Mouse (Mus musculus): ENCODE measurements at regions not wholly inside any gene's neighbourhood (a gene's known extent, or its start where the extent isn't known, plus 50 kb on each side); places are given as distances from the start of the nearest gene placed in this dataset.

DNA sequence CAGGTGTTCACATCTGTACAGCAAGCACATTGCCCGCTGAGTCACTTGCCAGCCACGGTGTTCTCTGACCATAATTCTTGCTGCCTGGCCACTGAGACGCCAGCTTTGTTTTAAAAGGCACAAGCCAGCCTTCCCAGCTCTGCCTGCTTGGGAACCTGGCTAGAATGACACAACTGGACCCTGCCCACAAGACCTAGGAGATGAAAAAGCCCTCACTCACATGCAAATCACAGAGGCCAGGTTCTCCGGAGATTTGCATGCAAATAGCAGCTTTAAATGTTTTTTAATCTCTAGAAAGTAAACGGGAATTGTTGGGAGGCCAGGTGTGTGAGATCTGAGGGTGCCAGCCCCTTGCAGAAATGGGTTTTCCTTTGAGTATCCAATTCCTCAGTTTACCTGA is 71.9 kb downstream of the 1810010D01Rik start:
- no peak for DNase-seq (ENCODE audit: low read depth, low spot score)

DNA sequence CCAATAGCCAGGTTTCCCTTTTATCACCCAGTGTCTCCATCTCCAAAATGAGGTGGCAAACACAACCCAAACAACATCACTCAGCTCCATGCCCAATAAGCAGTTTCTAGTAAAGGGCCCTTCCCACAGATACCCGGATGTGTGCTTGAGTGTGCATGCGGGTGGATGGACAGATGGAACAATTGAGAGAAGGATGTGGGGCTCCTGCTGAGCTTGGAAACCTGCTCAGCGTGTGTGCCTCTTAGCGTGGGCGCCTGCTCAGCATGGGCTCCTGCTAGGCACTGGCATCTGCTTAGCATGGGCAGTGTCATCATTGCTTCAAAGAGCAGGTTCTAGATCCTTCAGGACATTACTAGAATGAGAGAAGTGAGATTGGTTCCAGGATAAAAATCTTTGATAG is 75.4 kb downstream of the 1810010D01Rik start:
- no peak for DNase-seq (ENCODE audit: low read depth, low spot score)

GRCm38 (mm10) chr7:145131438-145132159 is 76.3 kb downstream of the 1810010D01Rik start:
- DNase-seq (ENCODE audit: low read depth, low spot score) = no peak

DNA sequence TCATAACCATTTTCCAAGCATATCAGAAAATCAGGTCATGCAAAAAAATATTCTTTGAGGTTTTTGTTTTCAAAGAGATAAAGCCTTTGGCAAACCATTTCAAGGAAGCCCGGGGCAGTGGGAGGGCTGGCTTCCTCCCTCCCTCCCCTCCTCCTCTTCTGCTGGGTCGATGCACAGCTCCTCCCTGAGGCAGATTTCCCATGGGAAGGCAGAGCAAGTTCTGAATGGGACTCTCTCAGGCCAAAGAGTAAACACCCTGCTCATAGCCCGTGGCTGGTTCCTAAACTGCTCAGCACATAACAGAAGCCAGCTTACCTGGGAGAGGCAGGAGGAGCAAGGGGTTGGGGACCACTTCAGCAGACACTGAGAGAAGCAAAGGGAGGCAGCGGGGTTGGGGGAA is 77.9 kb downstream of the 1810010D01Rik start:
- DNase-seq (ENCODE audit: low read depth, low spot score) = no peak

- DNase-seq (ENCODE audit: low read depth, low spot score) = peak; percentile 26
These were observed 80.3 kb downstream of the 1810010D01Rik start for GRCm38 (mm10) chr7:145127661-145128060.

- DNase-seq (ENCODE audit: low read depth, low spot score) = no peak
These were observed 80.7 kb downstream of the 1810010D01Rik start for GRCm38 (mm10) chr7:145127180-145127579.

- no peak for DNase-seq (ENCODE audit: low read depth, low spot score)
These were observed 83.8 kb downstream of the 1810010D01Rik start for GRCm38 (mm10) chr7:145123996-145124601.

GRCm38 (mm10) chr7:145122471-145122870 is 85.4 kb downstream of the 1810010D01Rik start:
- DNase-seq (ENCODE audit: low read depth, low spot score) = no peak

DNA sequence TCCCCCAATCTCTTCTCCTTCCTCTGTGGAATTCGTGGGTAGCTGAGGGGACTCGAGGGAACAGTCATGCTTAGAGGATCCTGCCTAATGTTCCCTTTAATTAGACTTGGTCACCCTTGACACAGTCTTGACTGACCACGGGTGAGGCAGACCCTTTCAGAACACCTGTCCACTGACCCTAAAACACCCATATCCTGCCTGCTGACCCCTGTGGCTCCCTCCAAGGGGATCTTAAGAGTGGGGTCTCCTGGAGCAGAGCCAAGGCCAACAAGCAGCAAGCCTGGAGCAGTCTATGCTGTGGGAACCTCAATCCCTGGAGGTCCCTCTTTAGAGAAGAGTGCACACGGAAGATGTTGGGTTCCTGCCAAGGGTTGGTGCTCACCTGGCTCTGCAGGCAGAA is 89.5 kb downstream of the 1810010D01Rik start:
- DNase-seq (ENCODE audit: low read depth, low spot score) = no peak

- peak; percentile 37 for DNase-seq (ENCODE audit: low read depth, low spot score)
These were observed 93.3 kb downstream of the 1810010D01Rik start for GRCm38 (mm10) chr7:145114660-145115059.

DNA sequence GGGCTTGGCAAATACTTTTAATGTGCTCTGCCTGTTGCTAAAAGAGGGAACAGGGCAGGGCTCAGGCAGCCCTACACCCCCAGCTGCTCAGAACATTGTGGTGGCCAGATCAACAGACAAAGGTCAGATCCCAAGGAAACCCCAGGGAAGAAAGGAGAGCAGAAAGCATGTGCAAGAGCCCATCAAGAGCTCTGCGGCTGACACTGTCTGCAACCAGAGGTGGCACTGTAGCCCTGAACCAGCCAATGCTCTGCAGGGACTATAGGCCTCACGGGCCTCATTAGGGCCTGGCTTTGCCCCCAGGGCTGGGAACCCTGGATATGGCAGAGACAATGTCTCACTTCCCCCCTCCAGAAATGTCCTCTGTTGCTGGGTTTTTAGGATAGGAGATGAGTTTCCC is 93.8 kb downstream of the 1810010D01Rik start:
- DNase-seq (ENCODE audit: low read depth, low spot score) = no peak

DNA sequence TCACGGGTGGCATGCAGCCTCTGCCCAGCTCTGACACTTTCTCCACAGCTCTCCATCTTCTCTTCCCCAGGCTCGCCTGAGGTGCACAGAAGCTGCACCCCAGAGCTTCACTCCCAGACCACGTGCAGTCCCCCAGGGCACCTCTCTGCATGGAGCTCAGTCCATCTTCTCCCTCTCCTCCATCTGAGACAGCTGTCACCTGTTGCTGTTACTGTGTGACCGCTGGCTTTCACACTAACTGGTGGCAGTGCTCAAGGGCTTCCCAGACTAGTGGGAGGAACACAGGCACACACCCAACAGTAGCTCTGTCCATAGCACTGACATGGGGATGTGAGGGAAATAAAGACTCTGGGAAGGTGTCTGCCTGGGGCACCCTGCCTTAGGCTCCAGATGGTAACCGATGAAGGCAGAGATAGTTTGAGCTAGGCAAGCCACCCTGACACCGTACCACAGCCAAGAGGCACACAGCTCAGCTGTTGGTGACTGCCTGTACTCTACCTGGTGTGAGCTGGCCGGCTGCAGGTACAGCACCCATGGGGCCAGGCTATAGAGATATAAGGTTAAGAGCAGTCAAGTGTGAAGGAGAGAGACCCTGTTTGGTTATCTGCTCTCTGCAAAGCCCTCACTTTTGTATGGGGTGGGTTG is 94.9 kb downstream of the 1810010D01Rik start:
- DNase-seq (ENCODE audit: low read depth, low spot score) = no peak

DNA sequence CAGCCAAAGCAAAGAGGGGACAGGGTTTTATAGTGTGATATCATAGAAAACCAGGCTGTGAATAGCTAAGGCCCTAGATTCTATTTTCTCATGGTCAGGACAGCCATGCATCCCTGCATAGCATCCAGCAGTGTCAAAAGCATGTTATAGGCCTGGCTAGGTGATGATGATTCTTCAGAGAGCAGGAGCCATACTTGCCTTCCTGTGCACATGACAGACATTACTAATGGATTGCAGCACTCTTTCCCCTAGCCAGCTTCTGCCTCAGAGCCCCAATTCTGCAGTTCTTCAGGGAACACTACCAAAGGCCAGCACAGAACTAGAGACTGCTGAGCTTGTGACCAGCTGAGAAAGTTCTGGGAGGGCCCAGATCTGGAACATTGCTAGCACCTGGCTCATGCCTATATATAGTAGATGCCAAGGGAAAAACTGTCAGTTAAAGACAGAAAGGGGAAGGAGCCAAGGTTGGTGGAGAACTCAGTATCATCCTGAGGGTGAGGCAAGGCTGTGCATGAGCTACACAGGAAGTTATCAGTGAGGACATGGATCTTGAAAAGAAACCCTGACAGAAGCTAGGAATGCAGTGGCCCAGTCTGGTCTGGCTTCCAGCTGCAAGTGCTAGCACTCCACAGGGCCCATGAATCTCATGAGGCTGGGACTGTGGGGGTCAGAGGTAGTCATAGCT is 95.6 kb downstream of the 1810010D01Rik start:
- no peak for DNase-seq (ENCODE audit: low read depth, low spot score)

DNA sequence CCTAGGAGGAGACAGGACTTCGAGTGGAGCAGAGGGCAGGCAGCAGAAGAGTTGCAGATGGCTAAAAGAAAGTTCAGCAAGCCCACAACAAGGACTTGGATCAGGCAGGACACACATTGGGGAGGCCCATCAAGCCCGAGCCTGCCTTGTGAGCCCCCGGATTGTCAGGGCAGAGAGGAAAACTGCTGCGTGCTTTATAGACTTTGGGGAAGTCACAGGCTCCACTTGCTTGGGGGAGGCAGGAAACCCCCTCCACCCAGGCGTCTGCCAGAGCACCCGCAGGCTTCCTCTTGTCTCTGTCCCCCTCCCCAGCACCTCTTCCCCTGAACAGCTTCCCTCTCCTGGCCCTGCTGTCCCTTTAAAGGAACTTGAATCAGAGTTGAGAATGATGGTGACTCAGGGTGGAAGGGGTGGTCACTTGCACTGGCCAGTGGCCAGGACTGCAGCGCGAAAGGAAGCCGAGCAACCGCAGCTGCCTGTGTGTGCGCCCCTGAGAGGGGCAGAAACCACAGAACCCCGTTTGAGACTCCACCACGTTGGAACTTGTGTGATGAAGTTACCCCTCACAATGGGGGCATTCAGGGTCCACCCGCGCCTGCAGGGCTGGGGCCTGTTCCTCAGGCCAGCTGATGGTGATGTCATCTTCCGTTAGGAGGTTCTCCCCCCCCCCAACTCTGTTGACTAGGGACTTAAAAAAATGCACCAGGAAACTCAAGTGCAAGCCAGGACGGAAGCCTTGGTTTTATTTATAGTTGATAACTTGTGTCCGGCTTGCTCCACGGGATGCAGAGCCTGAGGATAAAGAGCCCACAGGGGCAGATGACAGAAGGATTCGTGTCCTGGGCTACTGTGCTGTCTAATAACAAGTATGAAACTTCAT is 96.4 kb downstream of the 1810010D01Rik start:
- DNase-seq (ENCODE audit: low read depth, low spot score) = peak; percentile 27

DNA sequence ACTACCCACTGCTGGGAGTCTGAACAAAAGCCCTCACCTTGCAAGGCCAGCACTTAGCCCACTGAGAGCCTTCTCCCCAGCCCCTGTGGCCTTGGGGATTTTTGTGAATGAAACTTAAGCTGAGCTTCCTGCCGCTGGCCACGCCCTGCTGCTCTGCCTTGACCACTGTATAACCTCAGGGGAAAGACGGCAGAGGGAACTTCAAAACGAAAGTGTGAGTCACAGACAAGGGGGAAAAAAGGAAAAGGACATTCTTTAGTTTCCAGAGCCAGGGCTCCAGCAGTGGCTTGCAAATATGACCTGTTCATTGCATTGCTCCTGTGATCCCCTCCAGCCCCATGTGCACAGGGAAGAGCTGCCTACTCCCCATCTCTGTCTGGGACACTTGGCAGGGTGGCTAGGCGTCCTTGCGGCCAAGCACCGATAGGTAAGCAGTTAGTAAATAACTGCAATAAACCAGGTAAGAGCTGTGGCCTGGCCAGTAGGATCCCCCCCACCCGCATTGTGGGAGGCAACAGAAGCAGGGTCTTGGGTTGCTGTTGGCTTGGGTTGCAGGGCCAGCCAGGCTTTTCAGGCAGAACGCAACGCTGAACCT is 97.2 kb downstream of the 1810010D01Rik start:
- no peak for DNase-seq (ENCODE audit: low read depth, low spot score)

DNA sequence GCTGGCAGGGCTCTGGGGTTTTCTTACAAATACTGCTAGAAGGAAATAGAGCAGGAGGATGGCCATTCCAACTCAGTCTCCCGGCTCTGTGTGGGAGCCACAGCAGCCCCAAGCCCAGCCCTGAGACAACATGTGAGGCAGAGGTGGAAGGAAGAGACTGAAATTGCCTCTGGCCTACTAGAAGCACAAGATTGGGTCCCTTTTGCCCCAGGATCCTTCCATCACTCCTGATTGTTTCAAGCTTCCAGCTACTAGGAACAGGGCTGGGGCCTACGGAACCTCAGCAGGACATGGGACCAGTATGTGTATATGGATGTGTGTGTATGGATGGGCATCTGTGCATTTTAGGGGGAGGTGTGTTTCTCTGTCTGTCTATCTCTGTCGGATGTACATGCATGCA is 97.9 kb downstream of the 1810010D01Rik start:
- DNase-seq (ENCODE audit: low read depth, low spot score) = no peak

DNA sequence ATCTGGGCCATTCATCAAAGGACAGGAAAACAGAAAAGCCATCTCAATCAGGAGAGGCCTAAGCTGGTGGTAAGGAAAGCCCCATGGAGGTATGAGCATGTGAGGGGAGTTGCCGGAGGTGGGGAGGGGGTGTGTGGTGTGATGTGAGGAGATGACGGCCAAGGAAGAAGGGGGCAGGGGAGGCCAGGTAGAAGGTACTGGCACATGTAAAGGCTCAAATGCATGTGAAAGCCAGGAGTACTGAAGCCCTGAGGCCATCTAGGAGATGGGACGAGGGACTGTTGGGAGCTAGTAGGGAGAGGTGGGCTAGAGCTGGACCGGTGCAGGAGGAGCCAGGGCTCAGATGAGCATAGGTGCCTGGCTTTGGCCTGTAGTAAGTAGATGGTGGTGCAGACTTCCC is 98.4 kb downstream of the 1810010D01Rik start:
- DNase-seq (ENCODE audit: low read depth, low spot score) = no peak

- DNase-seq (ENCODE audit: low read depth, low spot score) = no peak
These were observed 98.9 kb downstream of the 1810010D01Rik start for GRCm38 (mm10) chr7:145108994-145109393.

DNA sequence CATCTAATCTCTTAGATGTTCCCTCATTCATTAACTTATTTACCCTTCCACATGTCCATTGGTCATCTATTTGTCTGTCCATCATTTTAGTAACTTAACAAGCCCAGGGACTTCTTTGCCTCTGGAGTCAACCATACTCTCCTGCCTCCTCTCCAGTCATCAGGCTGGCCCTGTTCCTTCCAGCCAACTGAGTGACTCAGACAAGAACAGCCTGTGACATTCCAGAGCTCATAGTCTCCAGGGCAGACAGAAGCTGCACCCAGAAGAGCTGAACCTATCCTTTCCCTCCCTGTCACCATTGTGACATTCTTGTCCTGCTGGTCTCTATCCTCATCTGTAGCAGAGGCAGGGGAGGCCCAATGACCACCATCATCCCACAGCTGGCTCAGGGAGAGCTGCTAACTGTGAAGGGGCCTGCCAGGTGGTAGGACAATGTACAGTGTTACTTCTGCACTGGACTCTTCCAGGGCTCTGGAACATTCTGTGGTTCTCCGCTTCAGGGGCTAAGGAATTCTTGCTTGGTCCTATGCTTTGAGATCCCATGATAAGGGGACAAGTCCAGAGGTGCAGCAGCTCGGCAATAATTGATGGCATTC is 100.2 kb downstream of the 1810010D01Rik start:
- no peak for DNase-seq (ENCODE audit: low read depth, low spot score)

DNA sequence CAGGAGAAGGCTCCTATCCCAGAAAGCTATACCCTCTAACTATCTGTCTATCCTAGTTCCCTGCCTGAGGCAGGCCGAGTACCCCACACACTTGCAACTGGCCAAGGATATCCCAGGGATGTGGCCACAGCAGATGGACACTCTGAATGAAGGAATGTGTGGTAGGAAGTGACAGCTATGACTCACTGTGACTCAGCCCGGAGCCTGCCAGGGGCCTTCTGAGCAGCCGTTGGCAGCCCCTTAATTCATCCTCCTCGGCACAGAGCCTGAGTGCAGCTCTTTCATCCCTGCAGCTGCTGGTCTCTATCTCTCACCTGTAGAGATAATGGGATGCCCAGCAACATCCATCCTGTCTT is 101.4 kb downstream of the 1810010D01Rik start:
- DNase-seq (ENCODE audit: low read depth, low spot score) = no peak

Measured in forelimb bud, embryonic 11.5 days (tissue).